Comparison of ENCODE assay signal across 11 mouse cellular contexts in the genomic region with DNA sequence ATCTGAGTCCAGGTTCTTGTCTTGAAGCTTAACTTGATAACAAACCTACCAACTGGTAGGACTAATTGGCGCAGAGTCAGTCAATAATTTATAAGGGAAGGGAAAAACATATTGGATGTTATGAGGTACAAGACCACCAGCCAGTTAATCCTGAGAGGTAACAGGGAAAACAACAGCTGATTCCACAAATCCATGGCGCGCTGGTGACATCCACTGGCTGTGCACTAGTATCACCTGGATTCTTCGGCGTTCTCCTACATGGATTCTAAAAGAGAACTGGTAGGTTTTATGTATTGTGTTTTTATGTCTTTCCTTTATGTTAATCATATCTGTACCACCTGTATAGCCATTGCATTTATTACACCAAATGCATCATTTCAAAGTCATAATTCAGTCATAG.
A peak's percentile ranks its signal among the peaks of the same experiment; 100 is the strongest.
DNase-seq lines count a peak whose midpoint lies in the region; ATAC-seq and TF ChIP-seq lines count a peak whose summit lies in the region.
"Had no signal": no experiment of that assay in that cellular context is flagged by ENCODE, and none has a peak within 500 bp of the region (broad histone marks: within the 10 kb centered on the region; RNA-seq: fewer than 3 reads in every experiment).

No protein-coding gene starts in this region.

- H3K9me3 ChIP-seq in hindbrain, postnatal 0 days (ENCODE audit: low read length) = no peaks in the 10 kb centered on the region

- peak; percentile 70; the same call in 1 of the 2 replicates for ATAC-seq in hindbrain, postnatal 0 days
- ATAC-seq in CD4-positive, CD25-positive, alpha-beta regulatory T cell, adult 4 months = no peak

- H3K27ac ChIP-seq in hindbrain, postnatal 0 days = no peak overlapping the region

- no peaks in the 10 kb centered on the region for H3K36me3 ChIP-seq in hindbrain, postnatal 0 days (ENCODE audit: insufficient read depth, low read length)

- TF ChIP-seq CTCF in hindbrain, postnatal 0 days (IDR thresholded peaks at IDR 0.05; ENCODE audit: low read depth) = peak; percentile 79

- H3K27me3 ChIP-seq in hindbrain, postnatal 0 days (ENCODE audit: insufficient read depth, low read length) = no peaks in the 10 kb centered on the region

- H3K9ac ChIP-seq in hindbrain, postnatal 0 days (replicated peaks; ENCODE audit: low read length) = no peak overlapping the region

- H3K4me1 ChIP-seq in hindbrain, postnatal 0 days (ENCODE audit: insufficient read depth, low read length) = no peaks in the 10 kb centered on the region

- WGBS in hindbrain, postnatal 0 days = 81% methylated on average over 5 of the region's 5 CpGs

- intact Hi-C loops in left cerebral cortex, postnatal 14 days (cut with DNase I) = loop anchor here (10.0 kb wide), 1 partner anchor 1400 kb away; no protein-coding TSS in a partner anchor

- no peak overlapping the region for H3K4me3 ChIP-seq in hindbrain, postnatal 0 days (ENCODE audit: low read length)
- H3K4me3 ChIP-seq: erythroblast, embryonic 14.5 days had no signal

- peak; percentile 47 to 56 for DNase-seq in cerebellum, postnatal 14 days
- no peak for DNase-seq in cerebellum, adult 8-10 months
- DNase-seq in left cerebral cortex, postnatal 14 days (ENCODE audit: low spot score in 2 of 2) = peak; percentile 14 to 40
- no peak for DNase-seq in left cerebral cortex, adult 18-20 months (ENCODE audit: low spot score in 2 of 2)
- DNase-seq in embryo, embryonic 10.5 days (ENCODE audit: low spot score) = peak; percentile 15
- DNase-seq in hindbrain, postnatal 0 days (ENCODE audit: low spot score) = peak; percentile 79
- no peak for DNase-seq in adrenal gland, adult 8-10 months
- DNase-seq: kidney, adult 8-10 months; liver had no signal

- H3K4me2 ChIP-seq in hindbrain, postnatal 0 days (ENCODE audit: low read depth, low read length) = no peak overlapping the region

Comparison
In these comparisons a context has a peak if more than half of its experiments do, and no peak if none do; other contexts are left out.
1. DNase-seq: peak in cerebellum, postnatal 14 days (2 of 2), left cerebral cortex, postnatal 14 days (2 of 2), embryo, embryonic 10.5 days (single experiment) and hindbrain, postnatal 0 days (single experiment); none in cerebellum, adult 8-10 months (single experiment), left cerebral cortex, adult 18-20 months (0 of 2) and adrenal gland, adult 8-10 months (single experiment).